Mouse (Mus musculus): ENCODE measurements around the gene Cd5l.
A peak's percentile ranks its signal among the peaks of the same experiment; 100 is the strongest.

Cd5l gene

DNA sequence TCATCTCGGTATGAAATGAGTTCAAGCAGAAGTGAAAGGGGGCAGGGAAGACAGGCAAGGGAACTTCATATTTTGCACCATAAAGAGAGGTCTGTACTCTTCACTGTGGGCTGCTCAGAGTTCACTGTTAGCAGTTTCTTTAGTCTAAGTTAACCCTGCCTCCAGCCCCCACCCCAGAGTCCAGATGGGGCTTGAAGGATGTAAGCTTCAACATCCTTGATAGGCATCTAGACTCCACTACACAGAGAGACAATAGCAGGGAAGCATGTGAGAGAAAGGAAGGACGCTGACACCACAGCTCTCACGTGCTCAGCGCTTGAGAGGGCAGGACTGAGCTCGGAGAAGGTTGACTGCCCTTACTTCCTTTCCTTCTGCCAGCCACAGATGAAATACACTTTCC is 43.6 kb downstream of the Cd5l start:
- peak; percentile 86 to 87 for DNase-seq (ENCODE audit: low spot score in 2 of 2)

DNA sequence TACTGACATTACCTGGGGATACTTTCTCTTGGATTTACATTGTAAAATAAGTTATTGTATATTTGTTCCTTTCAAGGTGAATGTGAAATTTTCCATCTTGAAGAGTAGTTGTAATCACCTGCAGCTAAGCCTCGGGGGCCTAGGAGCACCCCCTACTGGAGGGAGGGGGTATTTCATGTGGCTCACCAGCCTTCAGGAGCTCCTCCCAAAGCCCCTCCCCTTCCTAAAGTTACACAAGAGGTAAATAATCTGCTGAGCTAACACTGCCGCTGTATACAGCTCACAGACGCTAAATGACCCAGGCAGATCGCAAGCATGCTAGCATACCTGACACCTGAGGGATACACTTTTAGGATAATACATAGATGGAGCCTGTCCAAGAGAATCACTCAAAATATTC is 50.5 kb downstream of the Cd5l start:
- peak; percentile 72 to 80 for DNase-seq (ENCODE audit: low spot score in 2 of 2)

DNA sequence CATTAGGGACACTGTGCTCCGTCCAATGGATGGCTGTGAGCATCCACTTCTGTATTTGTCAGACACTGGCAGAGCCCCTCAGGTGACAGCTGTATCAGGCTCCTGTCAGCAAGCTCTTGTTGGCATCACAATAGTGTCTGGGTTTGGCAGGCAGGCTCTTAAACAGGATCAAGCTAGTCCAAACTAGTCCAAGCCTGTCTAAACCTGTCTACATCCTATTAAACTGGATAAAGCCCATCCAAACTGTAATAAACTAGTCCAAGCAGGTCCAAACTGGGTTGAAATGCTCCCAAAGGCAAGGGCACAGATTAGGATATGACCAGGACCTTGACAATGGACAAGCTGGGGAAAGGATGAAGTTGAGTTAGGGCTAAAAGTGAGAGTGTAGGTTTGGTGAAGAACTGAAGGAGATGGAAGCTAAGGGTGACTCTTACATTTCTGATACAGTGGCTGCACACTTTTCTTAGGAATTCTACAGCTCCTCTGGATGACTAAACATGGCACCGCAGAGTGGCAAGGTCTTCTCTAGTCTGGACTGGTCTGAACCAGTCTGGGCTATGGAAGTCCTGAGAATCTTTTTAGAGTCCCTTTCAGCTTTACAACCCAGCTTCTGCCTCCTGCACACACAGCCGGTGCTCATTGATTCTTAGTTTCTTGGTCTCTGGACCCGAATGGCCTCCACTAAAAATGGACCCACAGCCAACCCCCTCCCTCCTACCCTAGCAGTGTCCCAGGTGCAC is 51.7 kb downstream of the Cd5l start:
- no peak for DNase-seq (ENCODE audit: low spot score in 2 of 2)

DNA sequence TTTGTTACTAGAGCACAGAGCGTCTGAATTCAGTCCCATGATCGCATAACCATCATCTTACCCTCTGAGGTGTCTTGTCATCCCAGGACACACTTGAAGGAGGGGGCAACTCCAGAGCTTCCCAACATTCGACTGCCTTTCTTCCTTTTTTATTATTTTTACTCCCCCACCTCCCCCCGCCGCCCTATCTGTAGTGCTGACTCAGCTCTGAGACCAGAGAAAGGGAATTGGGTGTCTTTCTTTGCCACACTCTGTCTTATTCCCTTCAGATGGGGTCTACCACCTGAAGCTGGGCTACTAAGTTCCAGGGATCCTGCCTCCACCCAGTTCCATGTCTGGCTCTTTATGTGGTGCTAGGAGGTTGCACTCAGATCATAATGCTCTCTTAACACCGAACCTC is 52.9 kb downstream of the Cd5l start:
- DNase-seq (ENCODE audit: low spot score in 2 of 2) = no peak

DNA sequence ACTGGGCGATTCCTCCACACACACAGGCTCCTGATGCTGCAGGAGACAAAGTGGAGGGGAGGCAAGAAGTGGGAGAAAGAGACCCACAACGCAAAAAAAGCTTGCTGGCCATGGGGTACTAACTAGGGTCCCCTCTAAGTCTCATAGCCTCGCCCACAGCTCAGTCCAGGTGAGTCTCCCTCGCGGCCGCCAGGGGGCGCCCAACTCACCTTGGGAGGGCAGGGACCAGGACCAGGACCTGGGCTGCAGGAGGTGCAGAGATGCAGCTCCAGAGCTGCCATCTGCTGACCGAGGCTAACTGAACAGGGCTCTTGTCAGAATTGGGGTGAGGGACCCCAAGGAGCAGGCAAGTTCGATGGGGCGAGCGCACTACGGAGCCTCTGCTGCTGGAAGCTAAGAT is 53.5 kb downstream of the Cd5l start:
- peak; percentile 45 to 53 for DNase-seq (ENCODE audit: low spot score in 2 of 2)

DNA sequence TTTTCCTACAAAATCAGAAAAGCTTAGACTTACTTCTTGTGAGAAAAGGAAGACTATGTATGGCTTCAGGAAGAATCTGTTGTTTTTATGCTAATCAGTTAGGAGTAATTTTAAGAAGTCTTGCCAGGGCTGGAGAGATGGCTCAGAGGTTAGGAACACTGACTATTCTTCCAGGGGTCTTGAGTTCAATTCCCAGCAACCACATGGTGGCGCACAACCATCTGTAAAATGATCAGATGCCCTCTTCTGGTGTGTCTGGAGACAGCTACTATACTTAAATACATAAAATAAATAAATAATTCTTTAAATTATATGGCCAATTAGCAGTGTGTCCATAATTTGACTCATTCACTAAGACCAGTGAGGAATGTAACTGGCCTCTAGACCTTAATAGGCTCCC is 63.0 kb downstream of the Cd5l start:
- no peak for DNase-seq (ENCODE audit: low spot score in 2 of 2)
